Mouse (Mus musculus) testis, postnatal 10 days (tissue): ENCODE measurements at regions not wholly inside any gene's neighbourhood (a gene's known extent, or its start where the extent isn't known, plus 50 kb on each side); places are given as distances from the start of the nearest gene placed in this dataset.
A peak's percentile ranks its signal among the peaks of the same experiment; 100 is the strongest.

Source experiments
- DNase-seq: peaks from one replicate; pipeline ENCODE4 v3.0.0; 2021; ENCODE audit warnings: low spot score

DNA sequence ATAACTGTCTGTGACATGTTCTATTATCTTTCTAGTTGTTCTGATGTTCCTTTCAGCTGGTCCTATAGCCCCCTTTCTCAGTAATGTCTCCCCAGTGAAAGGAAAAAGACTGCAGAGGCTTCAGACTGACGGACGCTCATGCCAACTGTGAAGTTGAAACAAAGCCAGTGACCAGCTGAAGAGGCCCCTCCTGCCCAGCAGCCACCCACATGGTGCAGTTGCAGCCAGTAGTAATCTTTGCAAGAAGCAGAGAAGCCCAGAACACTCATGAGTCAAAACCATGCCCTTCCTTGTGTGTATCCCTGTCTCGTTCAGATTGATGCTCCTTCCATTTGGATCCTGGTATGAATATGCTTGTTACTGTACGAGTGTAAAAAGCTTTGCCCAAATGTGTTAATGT lies 428.7 kb upstream of the Ubash3b start:
- DNase-seq = no peak

DNA sequence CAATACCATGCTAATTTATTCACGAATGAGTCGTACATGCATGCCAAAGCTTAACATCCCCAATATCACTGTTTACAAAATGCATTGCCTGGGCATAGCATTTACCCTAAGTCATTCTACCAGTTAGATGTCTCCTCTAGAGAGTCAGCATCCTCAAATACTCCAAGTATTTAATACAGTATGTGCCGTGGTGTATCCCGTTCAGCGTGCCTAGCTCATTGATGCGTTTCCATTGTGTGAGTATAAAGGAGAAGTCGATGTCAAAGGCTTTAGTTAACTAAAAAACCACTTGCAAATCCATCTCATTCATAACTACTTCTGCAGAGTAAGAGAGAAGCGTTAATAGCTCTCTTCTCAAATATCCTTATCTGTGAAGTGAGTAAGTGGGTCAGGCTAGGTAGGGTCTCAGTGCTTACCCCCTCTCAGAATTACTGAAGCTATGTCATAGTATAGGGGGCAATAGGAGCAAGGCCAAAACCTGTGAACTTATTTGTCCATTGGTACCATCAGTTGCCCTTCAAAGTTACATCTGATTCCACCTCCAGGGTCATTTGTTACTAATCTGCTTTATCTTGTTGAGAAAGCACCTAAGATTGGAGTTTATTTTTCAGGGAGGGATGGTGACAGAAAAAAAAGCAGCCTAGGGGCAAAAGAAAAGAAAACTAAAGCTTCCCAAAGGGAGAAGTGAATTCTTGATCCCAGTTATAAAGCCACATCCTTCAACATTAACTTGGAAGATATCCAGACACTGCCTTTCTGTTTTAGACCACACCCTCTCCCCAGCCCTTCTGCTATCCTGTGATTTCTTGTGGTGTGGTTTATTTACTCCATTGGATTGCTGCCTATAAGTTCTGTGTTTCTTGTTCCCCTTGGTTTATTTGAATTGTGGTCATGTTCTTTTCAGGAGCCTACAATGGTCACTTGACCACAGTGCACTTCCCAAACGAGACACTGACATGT lies 427.2 kb upstream of the Ubash3b start:
- no peak for DNase-seq

DNA sequence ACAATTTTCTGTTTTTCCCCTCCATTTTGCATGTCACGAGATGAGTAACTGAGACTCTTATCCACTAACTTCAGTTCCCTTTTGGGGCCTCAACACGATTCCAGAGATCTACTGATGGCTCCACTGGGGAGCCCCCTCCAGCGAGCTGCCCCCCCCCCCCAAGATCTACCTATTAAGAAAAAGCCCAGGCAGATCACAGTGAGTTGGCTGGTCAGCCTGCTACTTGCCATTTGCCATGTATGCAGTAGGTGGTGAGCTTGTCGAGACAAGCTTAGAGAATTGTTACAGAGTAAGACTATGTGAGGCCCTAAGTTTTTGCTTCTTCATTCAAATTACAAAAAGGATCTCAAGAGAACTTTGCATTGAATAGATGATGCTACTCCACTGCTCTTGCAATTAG lies 426.3 kb upstream of the Ubash3b start:
- no peak for DNase-seq

DNA sequence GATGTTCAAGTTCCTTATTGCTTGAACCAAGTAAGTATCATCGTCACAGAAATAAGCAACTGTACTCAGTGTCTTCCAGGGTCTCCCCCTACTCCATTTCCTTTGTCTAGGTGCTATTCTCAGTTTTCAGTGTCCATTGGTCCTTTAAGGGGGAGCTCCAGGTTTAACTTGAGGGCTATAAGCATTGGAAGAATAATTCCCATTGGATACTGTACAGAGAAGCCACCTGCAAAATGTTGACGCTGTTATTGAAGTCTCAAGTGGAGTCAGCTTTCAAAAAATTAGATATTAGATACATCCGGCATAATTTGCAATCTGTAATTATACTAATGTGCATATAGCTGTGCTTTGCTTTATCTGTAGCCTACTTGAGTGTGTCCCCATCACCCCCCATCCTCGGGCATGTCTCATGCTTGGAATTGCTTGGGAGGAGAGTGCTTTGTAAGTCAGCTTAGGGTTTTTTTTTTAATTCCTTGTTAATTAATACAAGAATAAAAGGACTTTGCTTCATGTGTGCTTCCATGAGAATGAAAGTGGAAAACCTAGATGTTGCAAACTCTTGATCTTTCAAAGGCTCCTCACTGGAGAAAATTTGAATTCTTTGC lies 425.6 kb upstream of the Ubash3b start:
- no peak for DNase-seq

DNA sequence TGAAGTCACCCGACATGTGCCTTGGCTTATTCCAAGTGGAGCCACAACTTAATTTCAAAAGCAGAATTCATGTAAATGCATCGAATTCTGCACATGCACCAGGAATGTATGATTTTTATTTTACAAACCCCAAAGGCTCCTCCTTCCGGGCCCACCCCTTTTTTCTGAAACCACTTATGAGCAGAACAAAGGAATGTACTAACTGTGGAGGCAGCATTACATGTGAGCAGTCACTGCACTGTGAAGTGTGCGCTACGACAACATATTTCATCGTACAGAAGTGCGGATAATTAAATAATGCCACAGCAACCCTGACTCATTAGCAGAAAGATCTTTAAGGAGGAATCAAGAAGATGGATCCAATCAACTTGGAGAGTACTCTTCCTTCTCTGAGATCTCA lies 424.8 kb upstream of the Ubash3b start:
- DNase-seq = no peak

DNA sequence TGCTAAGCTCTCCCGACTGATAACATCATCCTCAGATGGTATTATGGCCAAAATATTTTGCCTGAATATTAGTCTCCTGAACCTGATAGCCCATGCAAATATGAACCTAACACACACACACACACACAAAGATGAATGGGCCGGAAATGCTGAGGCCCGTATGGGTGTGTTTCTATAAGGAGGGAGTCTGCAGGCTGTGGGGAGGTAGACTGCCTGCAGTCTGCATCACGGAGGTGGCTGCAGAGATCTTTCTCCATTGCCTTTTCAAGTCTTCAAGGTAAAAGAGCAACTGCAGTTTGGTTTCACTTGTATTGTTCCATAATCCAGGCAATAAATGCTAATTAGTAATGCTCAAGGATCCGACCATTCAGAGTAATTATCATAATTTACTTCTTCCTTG lies 424.3 kb upstream of the Ubash3b start:
- no peak for DNase-seq

DNA sequence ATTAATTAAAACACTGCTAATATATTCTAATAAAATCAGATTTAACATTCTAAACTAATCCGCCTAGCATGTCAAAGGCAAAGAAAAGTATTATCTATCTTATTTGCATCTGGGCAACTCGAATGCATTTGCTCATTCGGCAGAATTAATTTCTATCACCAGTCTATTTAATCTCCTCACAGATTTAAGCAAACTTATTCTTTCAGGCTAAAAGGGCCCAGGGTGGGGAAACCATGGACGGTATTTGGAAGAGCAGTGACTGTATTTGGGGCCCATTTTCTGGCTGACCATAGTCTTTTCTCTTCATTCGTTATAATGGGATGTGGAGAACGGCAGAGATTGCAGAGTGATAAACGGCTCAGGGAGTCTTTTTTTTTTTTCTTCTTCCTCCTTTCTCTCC lies 423.5 kb upstream of the Ubash3b start:
- DNase-seq = no peak

DNA sequence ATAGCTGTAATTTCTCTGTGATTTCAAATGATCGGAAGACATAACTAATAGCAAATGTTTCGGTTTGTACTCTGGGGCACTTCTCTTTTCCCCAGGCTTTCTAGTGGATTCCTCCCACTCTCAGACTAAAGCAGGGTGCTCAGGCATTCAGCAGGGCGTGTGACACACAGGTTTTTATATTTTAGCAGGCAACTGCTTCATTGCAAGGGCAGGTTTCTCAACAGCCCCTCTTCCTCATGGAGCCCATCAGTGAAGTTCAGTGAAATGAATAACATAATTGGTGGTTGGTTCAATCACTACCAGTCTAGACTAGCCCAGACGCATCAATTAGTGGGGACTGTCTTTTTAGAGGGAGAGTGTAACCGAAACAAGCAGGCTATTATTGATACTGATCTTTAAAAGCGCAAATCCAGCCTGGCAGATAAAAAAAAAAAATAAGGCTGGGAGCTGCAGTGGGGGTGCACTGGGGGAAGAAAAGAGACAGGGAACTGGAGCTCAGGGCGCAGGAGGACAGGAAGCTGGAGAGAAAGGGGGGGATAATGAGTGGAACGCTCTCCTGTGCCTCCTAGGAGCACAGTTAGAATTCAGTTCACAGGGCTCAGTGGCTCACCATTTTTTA lies 422.3 kb upstream of the Ubash3b start:
- no peak for DNase-seq

DNA sequence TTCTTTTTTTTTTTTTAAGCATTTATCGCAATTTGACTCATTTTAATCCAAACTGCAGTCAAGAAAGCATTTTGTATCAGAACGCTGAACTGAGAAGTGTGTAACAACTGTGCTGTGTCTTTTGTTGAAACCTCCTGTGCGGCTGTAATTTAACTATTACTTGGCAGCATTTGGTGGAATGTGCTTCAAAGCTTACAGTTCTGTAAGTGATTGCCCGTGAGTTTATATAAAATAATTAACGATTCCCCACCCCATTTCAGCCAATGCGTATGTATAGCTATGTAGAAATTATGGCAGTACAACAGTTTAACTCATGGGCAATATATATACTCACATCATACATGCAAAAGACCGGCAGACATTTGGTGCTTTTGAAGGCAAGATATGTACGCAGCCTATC lies 421.8 kb upstream of the Ubash3b start:
- DNase-seq = no peak

DNA sequence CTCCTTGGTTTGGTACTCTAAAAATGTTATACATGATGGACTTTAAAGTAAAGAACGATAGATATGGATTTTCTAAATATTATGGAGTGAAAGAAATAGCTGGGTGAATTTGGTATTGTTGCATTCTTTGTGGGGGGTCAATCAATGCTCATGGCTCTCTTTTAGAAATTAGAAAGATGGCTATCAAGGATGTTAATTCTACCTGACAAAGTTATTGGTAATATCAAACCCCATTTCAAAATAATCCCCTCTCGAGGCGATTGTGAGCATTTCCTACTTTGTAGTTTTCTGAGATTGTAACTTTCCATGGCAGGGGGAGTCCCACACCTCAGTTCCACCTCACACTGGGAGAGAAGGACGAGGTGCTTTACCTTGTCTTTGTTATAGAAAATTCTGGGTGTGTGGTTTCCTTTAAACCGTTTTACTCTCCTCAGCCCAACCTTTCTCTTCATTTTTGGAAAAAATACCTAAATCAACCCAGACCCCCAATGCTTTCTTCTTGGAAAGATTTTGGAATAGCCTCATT lies 421.3 kb upstream of the Ubash3b start:
- no peak for DNase-seq

DNA sequence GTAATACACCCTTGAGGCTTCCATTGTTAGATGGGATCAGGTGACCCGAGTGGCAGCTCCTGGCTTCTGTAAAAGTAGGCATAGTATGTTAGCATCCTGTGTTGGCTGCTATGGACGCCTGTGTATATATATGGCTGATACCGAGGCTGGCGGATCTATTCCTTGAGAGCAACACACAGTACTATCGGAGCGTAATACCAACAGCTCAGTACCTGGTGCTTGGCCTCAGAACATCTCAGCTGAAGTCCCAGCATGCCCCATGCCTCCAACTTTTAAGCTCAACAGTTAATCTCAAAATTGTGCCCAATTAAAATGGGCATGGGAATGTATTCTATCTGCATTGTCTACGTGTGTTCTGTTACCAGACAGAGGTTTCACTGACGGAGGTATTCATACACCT lies 420.7 kb upstream of the Ubash3b start:
- no peak for DNase-seq

DNA sequence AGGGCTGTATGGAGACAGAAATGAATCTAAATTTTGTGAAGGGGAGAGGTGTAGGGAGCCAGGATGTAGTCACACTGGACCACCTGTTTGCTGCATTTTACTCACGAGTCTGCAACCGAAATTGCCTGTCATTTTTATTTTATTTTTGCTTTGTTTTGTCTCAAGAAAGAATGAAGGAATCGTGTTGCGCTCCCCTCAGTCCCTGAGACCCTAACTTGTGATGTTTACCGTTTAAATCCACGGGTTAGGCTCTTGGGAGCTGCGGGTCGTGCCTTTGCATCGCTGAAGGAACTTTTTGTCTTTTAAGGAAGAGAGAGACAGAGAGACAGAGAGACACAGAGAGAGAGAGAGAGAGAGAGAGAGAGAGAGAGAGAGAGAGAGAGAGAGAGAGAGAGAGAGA lies 420.2 kb upstream of the Ubash3b start:
- no peak for DNase-seq

DNA sequence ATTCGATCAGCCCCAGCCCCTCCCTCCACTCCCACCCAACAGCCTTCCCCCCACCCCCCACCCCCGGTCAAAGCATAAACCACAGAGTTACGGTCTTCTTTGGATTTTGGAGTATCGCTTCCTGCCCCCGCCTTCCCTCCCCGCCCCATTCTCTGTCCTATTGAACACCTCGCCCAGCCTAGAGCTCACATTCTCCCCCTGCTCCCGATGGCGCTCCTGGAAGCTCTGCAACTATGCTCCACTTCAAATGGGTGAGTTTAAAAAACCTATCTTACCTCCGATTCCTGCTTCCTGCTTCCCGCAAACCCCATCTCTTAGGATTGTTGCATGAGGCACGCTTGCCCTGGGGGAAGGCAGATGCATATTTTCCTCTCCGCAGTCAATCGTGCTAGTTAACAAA lies 419.7 kb upstream of the Ubash3b start:
- DNase-seq = peak; percentile 67

DNA sequence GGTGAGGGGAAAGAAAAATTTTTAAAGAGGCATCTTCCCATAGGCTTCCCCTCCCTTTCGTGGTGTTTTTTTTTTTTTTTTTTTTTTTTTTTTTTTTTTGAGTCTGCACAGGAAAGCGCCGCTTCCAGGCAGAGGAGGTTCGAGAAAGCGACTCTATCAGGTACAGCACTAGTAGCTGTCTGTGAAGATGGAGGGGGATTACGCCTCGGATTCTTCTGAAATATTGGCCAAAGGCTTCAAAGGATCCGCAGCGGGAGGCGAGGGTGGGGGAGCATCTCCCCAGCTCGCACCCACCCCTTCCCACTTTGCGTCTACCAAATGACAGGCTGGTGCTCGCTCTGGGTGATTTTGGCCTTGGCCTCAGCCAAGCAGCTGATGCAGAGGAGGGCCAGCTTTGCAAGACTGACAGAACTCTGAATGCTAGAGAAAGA lies 419.1 kb upstream of the Ubash3b start:
- DNase-seq = peak; percentile 68

DNA sequence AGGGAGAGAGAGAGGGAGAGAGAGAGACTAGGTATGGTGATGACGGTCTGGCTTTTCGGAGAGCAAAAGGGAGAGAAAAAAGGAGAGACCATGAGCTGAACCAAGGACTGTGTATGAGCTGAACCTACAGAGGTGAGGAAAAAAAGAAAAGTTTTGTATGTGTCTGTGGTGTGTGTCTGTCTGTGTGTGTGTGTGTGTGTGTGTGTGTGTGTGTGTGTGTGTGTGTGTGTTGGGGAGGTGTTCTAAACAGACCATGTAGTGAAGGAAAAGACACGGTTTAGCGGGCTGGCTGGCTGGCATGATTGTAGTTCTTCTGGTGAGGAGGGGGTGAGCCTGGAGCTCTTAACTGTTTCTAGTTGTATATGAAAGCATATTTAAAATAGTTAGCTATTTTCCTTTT lies 418.6 kb upstream of the Ubash3b start:
- DNase-seq = peak; percentile 57

DNA sequence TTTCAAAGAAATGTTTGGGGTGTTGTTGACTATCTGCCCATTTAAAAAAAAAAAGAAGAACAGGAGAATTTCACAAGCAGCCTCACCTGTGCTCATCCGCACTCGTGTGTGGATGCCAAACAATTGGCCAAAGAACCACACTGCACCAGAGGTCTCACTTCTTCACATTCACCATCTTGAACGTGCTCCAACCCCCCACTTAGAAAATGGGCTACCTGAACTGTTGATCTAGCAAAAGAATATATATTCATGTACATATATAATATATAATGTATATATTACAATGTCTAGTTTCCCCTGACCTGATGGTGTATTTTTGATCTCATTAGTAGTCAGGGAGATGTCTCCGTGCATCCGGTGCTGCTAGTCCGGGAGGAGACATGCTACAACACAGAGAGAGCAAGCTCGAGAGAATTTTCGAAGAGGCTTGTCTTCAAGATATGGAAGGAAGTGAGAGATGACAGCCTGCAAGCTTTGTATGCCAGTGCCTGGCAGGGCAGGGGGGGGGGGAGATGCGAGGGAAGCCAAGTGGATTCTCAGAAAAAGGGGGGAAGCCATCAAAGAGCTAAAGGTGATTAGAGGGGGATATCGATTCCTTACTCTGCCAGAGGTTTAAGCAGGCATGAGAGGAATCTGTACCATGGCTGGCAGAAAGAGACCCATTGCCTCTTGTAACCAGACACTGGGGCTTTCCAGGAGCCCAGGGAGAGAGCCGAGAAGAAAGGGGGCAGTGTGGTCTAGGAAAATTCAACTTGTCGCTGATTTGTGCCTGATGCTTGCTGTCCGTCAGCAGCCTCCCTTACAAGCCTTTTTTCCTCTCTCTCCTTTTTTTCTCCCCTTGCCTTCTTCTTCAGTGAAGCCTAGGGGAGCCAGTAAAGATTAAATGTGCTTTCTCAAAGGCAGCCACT lies 417.9 kb upstream of the Ubash3b start:
- peak; percentile 63 for DNase-seq

DNA sequence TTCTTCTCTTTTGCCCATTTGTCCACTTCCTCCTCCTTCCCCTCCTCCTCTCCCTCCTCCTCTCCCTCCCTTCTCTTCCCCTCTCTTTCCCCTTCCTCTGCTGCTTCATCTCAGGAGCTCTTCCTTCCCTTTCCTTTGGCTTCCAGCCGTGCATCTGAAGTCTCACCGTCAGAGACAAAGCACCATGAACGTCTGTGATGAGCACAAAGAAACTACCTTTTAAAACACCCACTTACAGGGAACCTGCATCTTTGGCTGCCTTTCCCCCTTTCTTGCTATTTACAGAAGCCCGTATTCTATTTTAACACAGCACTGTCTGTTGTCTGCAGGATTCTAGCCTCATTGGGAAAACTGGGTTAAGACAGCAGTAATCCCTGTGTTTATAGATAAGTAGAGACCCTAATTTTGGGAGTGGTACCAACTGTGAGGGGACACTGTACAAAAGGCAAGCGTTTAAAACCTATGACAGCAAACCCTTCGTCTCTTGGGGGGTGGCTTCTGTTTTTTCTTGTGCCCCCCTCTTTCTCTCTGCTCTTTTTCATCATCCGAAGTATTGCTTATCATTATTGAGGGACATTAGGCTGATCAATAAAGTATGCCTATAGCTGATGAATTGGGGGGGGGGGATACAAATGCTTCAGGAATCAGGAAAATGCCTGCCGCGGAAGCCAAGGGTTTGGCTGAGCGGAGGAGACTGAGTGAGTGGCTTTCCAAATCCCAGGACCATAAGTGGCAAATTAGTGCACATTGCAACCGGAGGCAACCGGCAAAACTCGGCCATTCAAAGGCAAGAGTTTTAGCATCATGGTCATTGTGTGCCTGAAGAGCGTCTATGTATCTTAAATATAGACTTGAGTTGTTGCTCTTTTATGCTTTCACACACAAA lies 417.0 kb upstream of the Ubash3b start:
- DNase-seq = no peak

DNA sequence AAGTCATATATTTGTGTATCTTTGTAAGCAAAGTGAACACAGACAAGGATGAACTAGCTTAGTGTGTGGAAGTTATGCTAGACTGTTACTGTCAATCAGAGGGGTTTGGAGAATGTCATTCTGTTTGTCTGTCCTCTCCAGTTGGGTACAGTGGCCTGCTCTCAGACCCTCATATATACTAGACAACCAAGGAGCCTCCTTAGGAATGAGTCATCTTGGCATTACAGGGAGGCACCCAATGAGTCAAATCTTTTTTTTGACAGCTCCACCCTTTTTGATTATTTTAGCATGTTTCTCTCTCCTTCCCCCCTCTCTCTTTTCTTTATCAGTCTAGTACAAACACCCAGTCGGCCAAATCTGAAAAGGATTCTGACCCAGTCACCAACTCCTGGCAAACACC lies 416.3 kb upstream of the Ubash3b start:
- no peak for DNase-seq

DNA sequence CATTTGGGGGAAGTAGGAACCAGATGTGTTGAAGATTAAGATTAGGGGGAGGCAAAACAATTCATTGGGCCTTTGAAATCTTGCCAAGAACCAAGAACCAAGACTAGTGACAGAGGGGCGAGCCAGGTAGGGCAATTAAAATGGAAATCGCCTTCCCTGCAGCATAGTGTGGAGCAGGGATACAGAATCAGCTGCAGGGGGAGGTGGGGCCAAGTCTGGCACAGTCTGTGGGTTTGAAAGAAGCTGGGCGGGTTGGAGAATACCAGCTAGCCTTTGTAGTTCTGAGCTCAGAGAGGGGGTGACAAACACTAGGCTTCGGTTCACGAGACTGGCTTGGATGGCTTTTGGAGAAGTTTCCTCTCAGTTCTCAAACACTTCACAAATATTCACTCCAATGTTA lies 414.3 kb upstream of the Ubash3b start:
- no peak for DNase-seq

DNA sequence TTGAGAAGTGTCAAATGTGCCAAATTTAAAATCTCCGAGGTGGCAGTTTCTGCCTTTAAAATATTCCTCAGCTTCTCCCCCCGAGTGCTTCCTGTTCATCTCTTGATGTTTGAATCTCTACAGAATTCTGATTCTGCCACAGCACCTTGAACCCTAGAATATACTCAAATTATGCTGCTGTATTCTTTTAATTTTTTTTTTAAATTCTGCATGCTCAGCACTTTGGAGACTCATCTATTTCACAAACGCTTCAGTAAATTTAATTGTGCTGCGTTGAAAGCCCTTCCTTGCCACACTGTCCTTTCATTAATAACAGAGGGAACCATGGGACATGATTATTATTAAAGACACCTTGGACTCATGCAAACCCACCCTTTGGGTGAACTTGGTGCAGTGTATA lies 408.8 kb upstream of the Ubash3b start:
- no peak for DNase-seq

DNA sequence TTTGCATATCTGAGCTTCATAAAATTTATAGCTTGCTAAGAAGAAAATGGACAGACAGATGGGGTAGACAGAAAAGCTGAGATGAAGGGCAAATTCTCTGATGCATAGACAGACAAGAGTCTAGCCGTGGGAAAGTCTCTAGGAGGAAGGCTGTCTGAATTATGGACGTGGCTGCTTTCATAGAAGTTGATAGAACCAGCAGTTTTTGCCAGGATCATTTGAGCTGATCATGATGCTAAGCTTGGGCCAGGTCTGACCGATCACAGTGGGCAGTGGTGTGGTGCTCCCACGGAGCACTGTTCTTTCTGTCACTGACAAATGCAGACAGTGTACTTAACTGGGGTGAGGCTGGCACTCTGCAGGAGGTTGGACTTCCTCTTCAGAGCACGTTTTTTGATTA lies 405.0 kb upstream of the Ubash3b start:
- DNase-seq = no peak
